Mouse (Mus musculus): ENCODE data around the gene Pip5k1c.

DNA sequence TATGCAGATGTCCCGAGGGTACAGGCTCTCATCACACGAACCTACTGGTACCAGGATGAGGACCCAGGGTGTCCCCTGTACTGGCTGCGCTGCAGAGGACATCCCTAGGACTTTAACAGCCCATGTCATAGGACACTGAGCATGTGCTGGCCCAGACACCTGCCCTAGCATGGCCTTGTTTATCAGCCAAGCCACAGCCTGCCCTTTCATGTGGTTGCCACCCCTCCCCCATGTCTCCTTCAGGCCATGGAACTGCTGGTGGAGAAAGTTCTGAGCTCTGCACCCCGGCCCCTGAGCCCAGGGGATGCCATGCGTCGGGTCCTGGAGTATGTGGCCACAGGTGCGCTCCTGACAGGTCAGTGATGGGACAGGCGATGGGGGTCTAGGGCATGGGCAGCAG is 43.3 kb upstream of the Pip5k1c start:
- TF ChIP-seq CTCF (IDR thresholded peaks at IDR 0.05; ENCODE audit: low read depth, low read length) = no peak
- TF ChIP-seq POLR2A (IDR thresholded peaks at IDR 0.05; ENCODE audit: insufficient read depth, low read length) = no peak
